Mouse (Mus musculus) lung, postnatal 4 days (tissue): ENCODE data around the gene Gm20696.

Experiments used
- DNase-seq, 2 experiments: peaks; one replicate each; pipeline ENCODE4 v3.0.0; 2021

Gm20696 gene

GRCm38 (mm10) chr6:99275381-99276296 is 391.0 kb downstream of the Gm20696 start:
- peak; percentile 29 to 53 for DNase-seq

GRCm38 (mm10) chr6:99274667-99275066 is 391.9 kb downstream of the Gm20696 start:
- no peak for DNase-seq

- no peak for DNase-seq
These were observed 392.4 kb downstream of the Gm20696 start for GRCm38 (mm10) chr6:99274222-99274621.

GRCm38 (mm10) chr6:99273177-99273576 is 393.4 kb downstream of the Gm20696 start:
- no peak for DNase-seq

GRCm38 (mm10) chr6:99272174-99272573 is 394.4 kb downstream of the Gm20696 start:
- DNase-seq: no peak

- no peak for DNase-seq
These were observed 394.9 kb downstream of the Gm20696 start for GRCm38 (mm10) chr6:99271741-99272140.

- DNase-seq: no peak
These were observed 396.7 kb downstream of the Gm20696 start for GRCm38 (mm10) chr6:99269921-99270320.

GRCm38 (mm10) chr6:99268171-99269061 is 398.2 kb downstream of the Gm20696 start:
- no peak for DNase-seq

GRCm38 (mm10) chr6:99265945-99266656 is 400.5 kb downstream of the Gm20696 start:
- peak; percentile 68 to 84 for DNase-seq

- DNase-seq: no peak
These were observed 401.4 kb downstream of the Gm20696 start for GRCm38 (mm10) chr6:99265173-99265572.

- peak in 1 of 2 experiments; percentile 38 for DNase-seq
These were observed 402.2 kb downstream of the Gm20696 start for GRCm38 (mm10) chr6:99264192-99265093.

- DNase-seq: no peak
These were observed 402.8 kb downstream of the Gm20696 start for GRCm38 (mm10) chr6:99263886-99264185.

- no peak for DNase-seq
These were observed 403.3 kb downstream of the Gm20696 start for GRCm38 (mm10) chr6:99263061-99263885.

GRCm38 (mm10) chr6:99261737-99262130 is 404.9 kb downstream of the Gm20696 start:
- no peak for DNase-seq

- DNase-seq: no peak
These were observed 405.5 kb downstream of the Gm20696 start for GRCm38 (mm10) chr6:99260941-99261736.

GRCm38 (mm10) chr6:99258346-99258745 is 408.3 kb downstream of the Gm20696 start:
- DNase-seq: no peak

GRCm38 (mm10) chr6:99257676-99258075 is 408.9 kb downstream of the Gm20696 start:
- DNase-seq: no peak

- DNase-seq: no peak
These were observed 413.3 kb downstream of the Gm20696 start for GRCm38 (mm10) chr6:99253331-99253730.

GRCm38 (mm10) chr6:99252816-99253215 is 413.8 kb downstream of the Gm20696 start:
- peak in 1 of 2 experiments; percentile 55 for DNase-seq

GRCm38 (mm10) chr6:99251924-99252323 is 414.7 kb downstream of the Gm20696 start:
- no peak for DNase-seq
